Mouse (Mus musculus) myocyte (in vitro differentiated cells): Measurements from ENCODE around the gene Scrn3. TPM values are rescaled to one million over a fixed set of nuclear protein-coding genes. Genes with fewer than 3 reads are reported as not detected.

Source experiments
- H3K27me3 ChIP-seq: one replicate; pipeline ENCODE4 v1.6.1; 2011; ENCODE audit not compliant: control insufficient read depth, insufficient read depth, insufficient read length
- H3K36me3 ChIP-seq: one replicate; pipeline ENCODE4 v1.6.1; 2011; ENCODE audit not compliant: control insufficient read depth, insufficient read depth
- H3K4me2 ChIP-seq: one replicate; pipeline ENCODE4 v1.6.1; 2011; ENCODE audit warnings: low read depth, control low read depth
- H3K4me3 ChIP-seq: one replicate; pipeline ENCODE4 v1.5.1; 2011; ENCODE audit warnings: mild to moderate bottlenecking, control low read depth, moderate library complexity
- H3K79me2 ChIP-seq: one replicate; pipeline ENCODE4 v1.6.1; 2011; ENCODE audit not compliant: control insufficient read depth, insufficient read depth
- H3ac ChIP-seq: one replicate; pipeline ENCODE4 v1.6.1; 2011; ENCODE audit not compliant: control insufficient read depth, insufficient read length
- CEBPB ChIP-seq: IDR thresholded peaks from 2 replicates; pipeline ENCODE4 v1.6.1; 2011; ENCODE audit warnings: mild to moderate bottlenecking, moderate library complexity; ENCODE audit not compliant: poor library complexity, insufficient read depth, severe bottlenecking
- E2F4 ChIP-seq: IDR thresholded peaks from one replicate; pipeline ENCODE4 v1.6.1; 2011; ENCODE audit warnings: mild to moderate bottlenecking, control low read depth, moderate library complexity; ENCODE audit not compliant: insufficient read depth
- MAX ChIP-seq: IDR thresholded peaks from one replicate; pipeline ENCODE4 v1.6.1; 2011; ENCODE audit warnings: low read depth, mild to moderate bottlenecking, control low read depth
- MYOD1 ChIP-seq, 3 experiments: IDR thresholded peaks; one replicate each; pipeline ENCODE4 v1.6.1; 2011; ENCODE audit warnings: control low read depth in 2 of 3, low read depth in 2 of 3, mild to moderate bottlenecking in 2 of 3, moderate library complexity in 1 of 3; ENCODE audit not compliant: insufficient read length in 2 of 3, control insufficient read depth in 1 of 3
- MYOG ChIP-seq, 3 experiments: IDR thresholded peaks; one replicate each; pipeline ENCODE4 v1.6.1; 2011; ENCODE audit warnings: control low read depth in 2 of 3, low read depth in 2 of 3, mild to moderate bottlenecking in 2 of 3; ENCODE audit not compliant: insufficient read length in 2 of 3, control insufficient read depth in 1 of 3, insufficient read depth in 1 of 3
- POLR2A ChIP-seq: IDR thresholded peaks from one replicate; pipeline ENCODE4 v1.6.1; 2011; ENCODE audit warnings: low read depth, mild to moderate bottlenecking, control low read depth, moderate library complexity; ENCODE audit not compliant: insufficient read length
- POLR2AphosphoS2 ChIP-seq: IDR thresholded peaks from one replicate; pipeline ENCODE4 v1.6.1; 2011; ENCODE audit warnings: low read depth, control low read depth; ENCODE audit not compliant: insufficient read length
- REST ChIP-seq: IDR thresholded peaks from one replicate; pipeline ENCODE4 v1.6.1; 2011; ENCODE audit warnings: mild to moderate bottlenecking, control low read depth, moderate library complexity; ENCODE audit not compliant: insufficient read depth, insufficient read length
- SRF ChIP-seq: IDR thresholded peaks from one replicate; pipeline ENCODE4 v1.6.1; 2011; ENCODE audit warnings: low read depth; ENCODE audit not compliant: control insufficient read depth, insufficient read length
- TCF12 ChIP-seq: IDR thresholded peaks from one replicate; pipeline ENCODE4 v1.6.1; 2011; ENCODE audit warnings: mild to moderate bottlenecking, control low read depth; ENCODE audit not compliant: poor library complexity, insufficient read depth, severe bottlenecking
- TCF3 ChIP-seq: IDR thresholded peaks from one replicate; pipeline ENCODE4 v1.6.1; 2011; ENCODE audit warnings: low read depth, control low read depth; ENCODE audit not compliant: insufficient read length
- USF1 ChIP-seq: IDR thresholded peaks from one replicate; pipeline ENCODE4 v1.6.1; 2011; ENCODE audit warnings: low read depth, mild to moderate bottlenecking, control low read depth, moderate library complexity
- polyA plus RNA-seq: library from polyadenylated mRNA; unstranded; fragments of >200 nt; fragmentation: generic; extraction: Trizol; gene quantifications from one replicate; pipeline ENCODE4 v1.2.1, GENCODE M21; 2012; ENCODE audit warnings: missing spikeins

Gene Scrn3
- polyA plus RNA-seq, 1 experiment = 10.7 TPM

- TF ChIP-seq E2F4 = no peak
- TF ChIP-seq USF1 = no peak
- no peak for TF ChIP-seq POLR2AphosphoS2
- TF ChIP-seq SRF = no peak
- TF ChIP-seq REST = no peak
- TF ChIP-seq CEBPB = no peak
- TF ChIP-seq TCF12 = no peak
- TF ChIP-seq MYOD1 (IDR thresholded peaks at IDR 0.05; ENCODE audit: control insufficient read depth in 1 of 3, insufficient read length in 2 of 3, low read depth in 2 of 3) = no peak
- TF ChIP-seq MYOG (IDR thresholded peaks at IDR 0.05; ENCODE audit: control insufficient read depth in 1 of 3, insufficient read depth in 1 of 3, insufficient read length in 2 of 3, low read depth in 2 of 3) = no peak
- TF ChIP-seq MAX = no peak
- TF ChIP-seq POLR2A = no peak
- TF ChIP-seq TCF3 = no peak
- H3K4me3 ChIP-seq = peak within 1 kb of the TSS; percentile 19
- H3K36me3 ChIP-seq = no peaks in the 10 kb centered on the region
- H3K4me2 ChIP-seq = peak within 1 kb of the TSS; percentile 74
- no peaks in the 10 kb centered on the region for H3K79me2 ChIP-seq
- H3K27me3 ChIP-seq = peaks cover 36% of the 10 kb centered on the region
- H3ac ChIP-seq = no peak within 1 kb of the TSS
These were observed 40.8 kb upstream of the Scrn3 start, which contains the start of gene Sp9 for GRCm38 (mm10) chr2:73271459-73272161. Gene Sp9, plus strand, starts transcription at chr2:73271925.

- Histone ChIP-seq H3K79me2 (no peaks in the 10 kb centered on the region), H3ac (no peak overlapping the region), H3K4me2 (peak overlapping the region; percentile 74), H3K36me3 (no peaks in the 10 kb centered on the region), H3K27me3 (peaks cover 41% of the 10 kb centered on the region), H3K4me3 (peak overlapping the region; percentile 19)
- TF ChIP-seq POLR2AphosphoS2 = no peak
- no peak for TF ChIP-seq REST
- TF ChIP-seq POLR2A = no peak
- no peak for TF ChIP-seq SRF
- no peak for TF ChIP-seq TCF12
- TF ChIP-seq MYOD1 (IDR thresholded peaks at IDR 0.05; ENCODE audit: control insufficient read depth in 1 of 3, insufficient read length in 2 of 3, low read depth in 2 of 3) = no peak
- no peak for TF ChIP-seq TCF3
- no peak for TF ChIP-seq MAX
- no peak for TF ChIP-seq E2F4
These were observed 39.8 kb upstream of the Scrn3 start for GRCm38 (mm10) chr2:73272351-73273248.

GRCm38 (mm10) chr2:73273249-73274118 is 38.9 kb upstream of the Scrn3 start:
- Histone ChIP-seq H3K27me3 (peaks cover 39% of the 10 kb centered on the region), H3ac (peak overlapping the region; percentile 1), H3K79me2 (no peaks in the 10 kb centered on the region), H3K36me3 (no peaks in the 10 kb centered on the region), H3K4me3 (peak overlapping the region; percentile 19), H3K4me2 (peak overlapping the region; percentile 74)
- no peak for TF ChIP-seq MYOG (IDR thresholded peaks at IDR 0.05; ENCODE audit: control insufficient read depth in 1 of 3, insufficient read depth in 1 of 3, insufficient read length in 2 of 3, low read depth in 2 of 3)

- Histone ChIP-seq H3K27me3 (peaks cover 39% of the 10 kb centered on the region), H3K4me2 (peak overlapping the region; percentile 50), H3K79me2 (no peaks in the 10 kb centered on the region), H3K4me3 (no peak overlapping the region), H3K36me3 (no peaks in the 10 kb centered on the region), H3ac (peak overlapping the region; percentile 1)
- TF ChIP-seq REST (no peak), USF1 (no peak), TCF3 (no peak), POLR2A (no peak), TCF12 (no peak), MYOD1 (IDR thresholded peaks at IDR 0.05; ENCODE audit: control insufficient read depth in 1 of 3, insufficient read length in 2 of 3, low read depth in 2 of 3) (no peak), CEBPB (no peak), SRF (no peak), MAX (no peak), E2F4 (no peak), POLR2AphosphoS2 (no peak), MYOG (IDR thresholded peaks at IDR 0.05; ENCODE audit: control insufficient read depth in 1 of 3, insufficient read depth in 1 of 3, insufficient read length in 2 of 3, low read depth in 2 of 3) (no peak)
These were observed 38.1 kb upstream of the Scrn3 start for GRCm38 (mm10) chr2:73274119-73274920.
